Mouse (Mus musculus) lung, postnatal 0 days (tissue): ENCODE results near the gene Pde11a.

Experiments
- CTCF ChIP-seq: IDR thresholded peaks from 2 replicates; pipeline ENCODE4 v1.5.1; 2016; ENCODE audit warnings: antibody characterized with exemption, mild to moderate bottlenecking
- EP300 ChIP-seq: IDR thresholded peaks from 2 replicates; pipeline ENCODE4 v1.6.1; 2016; ENCODE audit warnings: antibody characterized with exemption, mild to moderate bottlenecking, control low read depth

- TF ChIP-seq CTCF (no peak), EP300 (no peak)
Observed at GRCm38 (mm10) chr2:75989694-75990093, 348.9 kb downstream of the Pde11a start.
